Mouse (Mus musculus) liver, postnatal 0 days (tissue): ENCODE results near the gene Pced1b. TPM values are rescaled to one million over a fixed set of nuclear protein-coding genes. Genes with fewer than 3 reads are reported as not detected.

Experiments used
- ATAC-seq: fragments of 200-750 bp; cut with Nextera tagmentation; 2 replicates; pipeline ENCODE4 v1.8.0; 2017; ENCODE audit warnings: mild to moderate bottlenecking, moderate library complexity
- DNase-seq: peaks from one replicate; pipeline ENCODE4 v3.0.0-alpha.2; 2016
- H3K27ac ChIP-seq: fragments of 300-500 bp; sonication (generic); 2 replicates; pipeline ENCODE4 v1.5.1; 2014; ENCODE audit warnings: antibody characterized with exemption, moderate library complexity, mild to moderate bottlenecking, low read depth
- H3K27me3 ChIP-seq: fragments of 300-500 bp; sonication (generic); 2 replicates; pipeline ENCODE4 v1.6.1; 2014; ENCODE audit warnings: low read length, control low read depth, mixed read lengths; ENCODE audit not compliant: insufficient read depth
- H3K36me3 ChIP-seq: fragments of 300-500 bp; sonication (generic); replicated peaks from 2 replicates; pipeline ENCODE4 v1.6.1; 2014; ENCODE audit warnings: mild to moderate bottlenecking, control low read depth, low read length, moderate library complexity, mixed read lengths; ENCODE audit not compliant: insufficient read depth
- H3K4me1 ChIP-seq: fragments of 300-500 bp; sonication (generic); 2 replicates; pipeline ENCODE4 v1.6.1; 2014; ENCODE audit warnings: antibody characterized with exemption, mild to moderate bottlenecking, control low read depth; ENCODE audit not compliant: insufficient read depth
- H3K4me2 ChIP-seq: fragments of 300-500 bp; sonication (generic); 2 replicates; pipeline ENCODE4 v1.6.1; 2014; ENCODE audit warnings: low read depth, mild to moderate bottlenecking, low read length, moderate library complexity, mixed read lengths
- H3K4me3 ChIP-seq: fragments of 300-500 bp; sonication (generic); 2 replicates; pipeline ENCODE4 v1.5.1; 2014; ENCODE audit warnings: low read depth, low read length
- H3K9ac ChIP-seq: fragments of 300-500 bp; sonication (generic); replicated peaks from 2 replicates; pipeline ENCODE4 v1.6.1; 2014; ENCODE audit warnings: mild to moderate bottlenecking, moderate library complexity
- H3K9me3 ChIP-seq: fragments of 300-500 bp; sonication (generic); 2 replicates; pipeline ENCODE4 v1.6.1; 2016; ENCODE audit warnings: mild to moderate bottlenecking, control low read depth, low read length, mixed read lengths
- CTCF ChIP-seq: sonication (generic); IDR thresholded peaks from 2 replicates; pipeline ENCODE4 v1.5.1; 2016; ENCODE audit warnings: antibody characterized with exemption, low read depth
- EP300 ChIP-seq: IDR thresholded peaks from 2 replicates; pipeline ENCODE4 v1.6.1; 2016; ENCODE audit warnings: antibody characterized with exemption, low read depth, mild to moderate bottlenecking
- WGBS: fragments of 180-500 bp; shearing (Covaris S2); extraction: QIAGEN DNeasy Blood & Tissue Kit; methylation state at CpG from one replicate; pipeline ENCODE4 v1.1.7; 2014; ENCODE audit not compliant: insufficient replicate concordance; 5-methylcytosine and 5-hydroxymethylcytosine counted together
- polyA plus RNA-seq: library from polyadenylated mRNA; unstranded; fragments of >200 nt; fragmentation: Nextera tagmentation; extraction: Ambion mirVana; gene quantifications from 2 replicates; pipeline ENCODE4 v1.2.1, GENCODE M21; 2015

The Pced1b gene
- polyA plus RNA-seq, 1 experiment from 2014 or later = 2.8 TPM

- DNase-seq (no peak), ATAC-seq (no peak)
- no peaks in the 10 kb centered on the region for H3K27me3 ChIP-seq
- no peak for TF ChIP-seq CTCF
- no peak for TF ChIP-seq EP300
- H3K9ac ChIP-seq = no peak overlapping the region
- H3K4me2 ChIP-seq = no peak overlapping the region
- no peak overlapping the region for H3K27ac ChIP-seq
- no peaks in the 10 kb centered on the region for H3K9me3 ChIP-seq
- H3K4me3 ChIP-seq = no peak overlapping the region
- WGBS = 85% methylated on average over 6 of the region's 6 CpGs
- H3K36me3 ChIP-seq = no peaks in the 10 kb centered on the region
- no peaks in the 10 kb centered on the region for H3K4me1 ChIP-seq
These were observed 184.6 kb downstream of the Pced1b start for GRCm38 (mm10) chr15:97431533-97431932.

- H3K36me3 ChIP-seq = no peaks in the 10 kb centered on the region
- no peak overlapping the region for H3K27ac ChIP-seq
- no peak overlapping the region for H3K4me2 ChIP-seq
- DNase-seq (no peak), ATAC-seq (no peak)
- no peaks in the 10 kb centered on the region for H3K9me3 ChIP-seq
- no peak overlapping the region for H3K4me3 ChIP-seq
- no peak overlapping the region for H3K9ac ChIP-seq
- no peaks in the 10 kb centered on the region for H3K27me3 ChIP-seq
- TF ChIP-seq EP300 (no peak), CTCF (no peak)
- H3K4me1 ChIP-seq = no peaks in the 10 kb centered on the region
- WGBS = 31% methylated on average over 4 of the region's 4 CpGs
These were observed 185.3 kb downstream of the Pced1b start for GRCm38 (mm10) chr15:97432221-97432620.

Other genes with a start within 250 kb of the Pced1b start
- gene Slc38a4, start 191.2 kb upstream of the Pced1b start, polyA plus RNA-seq = 295 and 302 TPM in 2 replicates
- 2.9 and 3.0 TPM in 2 replicates for gene Amigo2, start 180 bp downstream of the Pced1b start, polyA plus RNA-seq